Mouse (Mus musculus): ENCODE results near the gene Clhc1. TPM values are rescaled to one million over a fixed set of nuclear protein-coding genes. Genes with fewer than 3 reads are reported as not detected.
"Not testable (repeated sequence)": the region's sequence is repeated elsewhere in the genome, so short reads cannot be mapped to it uniquely, and the experiment has no call there.

Clhc1 gene
- 1.3 TPM in 1 of 2 replicates, not detected in the other for total RNA-seq (2017)

DNA sequence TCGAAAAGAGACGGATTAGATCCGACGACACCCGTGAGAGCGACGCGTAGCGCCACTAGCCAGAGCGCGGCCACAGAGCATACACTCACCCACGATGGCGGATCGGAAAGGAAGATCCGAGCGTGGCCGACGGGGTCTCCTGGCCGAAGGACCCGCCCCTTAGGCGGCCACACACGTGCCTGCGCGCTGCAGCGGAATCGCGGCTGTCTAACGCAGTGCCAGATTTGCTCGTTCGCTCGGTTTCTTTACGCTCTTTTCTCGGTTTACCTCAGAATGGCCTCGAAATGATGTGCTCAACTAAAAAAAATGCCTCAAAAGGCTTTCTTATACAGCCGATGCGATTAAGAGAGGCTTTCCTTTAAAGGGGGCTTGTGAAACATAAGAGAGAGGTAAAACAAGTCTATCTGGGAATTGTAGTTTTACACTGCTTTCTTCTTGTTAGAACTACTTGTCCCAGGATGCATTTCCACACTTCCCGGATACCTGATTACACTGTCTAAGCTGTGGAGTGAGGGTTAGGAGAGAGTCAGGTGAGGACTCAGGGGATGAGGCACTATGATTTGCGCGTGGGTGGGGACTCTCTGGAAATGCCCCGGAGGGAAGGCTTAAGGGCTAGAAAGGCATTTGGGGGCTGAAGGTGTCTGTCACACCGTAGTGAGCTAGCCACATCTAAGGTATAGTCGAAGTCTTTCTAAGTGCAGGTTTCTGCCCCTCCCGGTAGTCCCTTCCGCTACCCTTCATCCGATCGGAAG lies at the start of gene Clhc1, which contains the start of gene Rps27a:
TSS of gene Clhc1 (plus strand) at position 199 of the 752 bp plus-strand sequence.
TSS of gene Rps27a (minus strand) at position 358 of the 752 bp plus-strand sequence.
- ATAC-seq (ENCODE audit: extremely low read depth, insufficient number of reproducible peaks, low FRiP score, poor library complexity, severe bottlenecking): peak; percentile 96

DNA sequence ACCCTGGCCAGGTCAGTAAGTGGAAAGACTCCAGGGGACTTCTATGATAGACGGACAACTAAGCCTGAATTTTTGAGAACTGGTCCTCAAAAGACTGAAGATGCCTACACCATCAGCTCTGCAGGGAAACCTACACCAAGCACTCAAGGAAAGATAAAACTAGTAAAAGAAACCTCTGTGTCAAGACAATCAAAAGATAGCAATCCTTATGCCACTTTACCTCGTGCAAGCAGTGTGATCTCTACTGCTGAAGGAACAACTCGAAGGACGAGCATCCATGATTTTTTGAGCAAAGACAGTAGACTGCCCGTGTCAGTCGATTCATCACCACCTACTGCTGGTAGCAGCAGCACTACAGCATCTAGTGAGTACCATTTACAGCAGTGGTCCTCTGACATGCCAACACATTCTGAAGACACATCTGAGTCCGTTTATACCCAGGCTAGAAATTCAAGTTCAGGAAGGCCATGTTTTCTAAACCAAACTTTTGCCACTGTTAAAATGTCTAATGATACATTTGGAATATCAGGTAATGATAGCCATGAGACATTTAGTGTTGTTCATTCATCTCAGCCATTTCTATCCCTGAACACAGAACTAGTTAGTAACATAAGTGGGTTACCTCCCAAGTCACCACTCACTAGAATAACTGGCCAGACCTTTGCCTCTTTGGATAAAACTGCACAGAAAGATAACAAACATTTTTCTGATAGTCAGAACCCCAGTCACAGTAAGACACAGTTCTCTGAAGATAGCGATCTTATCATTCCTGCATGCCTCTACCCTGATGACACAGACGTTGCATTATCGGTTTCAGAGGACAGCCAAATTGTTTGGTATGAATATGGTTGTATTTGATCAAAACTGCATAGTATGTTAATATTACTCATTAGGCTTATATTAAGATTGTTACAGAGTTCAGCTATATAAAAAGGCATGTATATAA lies 43.5 kb upstream of the Clhc1 start:
- ATAC-seq (ENCODE audit: extremely low read depth, insufficient number of reproducible peaks, low FRiP score, poor library complexity, severe bottlenecking): no peak

DNA sequence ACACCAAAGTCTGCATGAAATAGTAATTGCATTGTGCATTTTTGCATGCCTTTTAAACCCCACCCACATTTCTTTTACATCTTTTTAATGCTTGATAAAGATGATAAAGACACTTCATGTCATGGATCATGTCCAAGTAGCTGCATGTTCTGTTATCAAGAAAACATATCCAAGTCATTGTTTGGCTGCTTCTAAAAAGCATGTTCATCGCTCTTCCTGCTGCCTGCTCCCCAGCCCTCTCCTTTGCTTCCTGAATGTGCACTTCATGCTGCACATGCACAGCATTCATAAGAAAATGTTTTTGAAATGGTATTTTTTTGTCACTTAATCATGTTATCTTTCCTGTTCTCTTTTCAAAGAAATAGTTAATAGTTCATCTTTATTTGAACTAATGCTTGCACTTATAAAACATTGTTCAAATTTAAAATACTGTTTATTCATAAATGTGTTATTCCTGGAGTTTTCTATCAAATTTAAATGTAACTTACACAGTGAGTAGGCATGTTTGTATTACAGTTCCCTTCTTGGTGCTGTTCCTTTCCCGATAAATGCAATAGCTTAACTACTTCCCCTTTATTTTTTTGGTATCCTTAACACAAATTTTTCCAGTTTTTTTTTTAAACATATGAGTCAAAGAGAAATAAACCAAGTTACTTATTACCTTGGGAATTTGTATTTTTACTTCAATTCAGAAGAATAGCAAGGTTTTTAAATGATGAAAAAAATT lies 42.7 kb upstream of the Clhc1 start:
- no peak for ATAC-seq (ENCODE audit: extremely low read depth, insufficient number of reproducible peaks, low FRiP score, poor library complexity, severe bottlenecking)

DNA sequence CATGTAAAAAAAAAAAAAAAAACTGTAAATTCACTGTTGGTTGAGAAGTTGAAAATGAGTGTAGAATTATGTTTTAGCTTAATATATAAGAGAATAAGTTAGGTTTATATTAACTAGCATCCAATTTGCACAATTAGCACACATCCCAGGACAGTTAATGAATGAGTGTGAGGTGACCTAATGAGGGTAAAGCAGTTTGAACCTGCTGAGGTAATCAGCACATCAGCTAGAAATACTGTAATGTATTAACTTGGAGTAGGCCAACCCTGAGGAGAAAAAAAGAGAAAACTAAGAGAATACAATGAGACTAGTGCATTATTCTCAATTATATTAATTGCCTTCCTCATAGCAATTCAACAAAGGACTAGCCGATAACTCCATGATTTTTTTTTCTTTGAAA lies 38.3 kb upstream of the Clhc1 start:
- no peak for ATAC-seq (ENCODE audit: extremely low read depth, insufficient number of reproducible peaks, low FRiP score, poor library complexity, severe bottlenecking)

DNA sequence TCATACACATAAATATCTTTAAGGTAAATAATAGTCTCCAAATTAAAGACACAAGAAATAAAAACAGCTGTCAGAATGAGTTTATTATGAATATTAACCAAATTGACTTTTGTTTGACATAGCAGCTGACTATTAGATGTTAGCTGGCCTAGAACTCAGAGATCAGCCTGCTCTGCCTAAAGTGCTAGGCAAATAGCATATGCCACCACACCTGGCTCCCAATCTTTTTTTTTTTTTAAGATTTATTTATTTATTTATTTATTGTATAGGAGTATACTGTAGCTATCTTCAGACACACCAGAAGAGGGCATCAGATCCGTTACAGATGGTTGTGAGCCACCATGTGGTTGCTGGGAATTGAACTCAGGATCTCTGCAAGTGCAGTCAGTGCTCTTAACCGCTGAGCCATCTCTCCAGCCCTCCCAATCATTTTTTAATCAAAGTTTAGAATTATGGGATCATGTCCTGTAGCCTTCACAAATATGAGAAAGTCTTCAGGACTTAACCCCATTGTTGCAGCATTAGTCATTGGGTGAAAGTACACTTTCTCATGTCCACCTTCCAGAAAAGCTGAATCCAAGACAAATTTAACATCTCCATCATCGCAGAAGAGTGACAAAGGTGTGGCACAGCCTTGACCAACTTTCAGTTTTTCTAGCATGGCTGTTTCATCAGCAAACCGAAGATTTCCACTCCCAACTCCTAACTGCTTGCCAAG lies 34.8 kb upstream of the Clhc1 start:
- ATAC-seq (ENCODE audit: extremely low read depth, insufficient number of reproducible peaks, low FRiP score, poor library complexity, severe bottlenecking): no peak

DNA sequence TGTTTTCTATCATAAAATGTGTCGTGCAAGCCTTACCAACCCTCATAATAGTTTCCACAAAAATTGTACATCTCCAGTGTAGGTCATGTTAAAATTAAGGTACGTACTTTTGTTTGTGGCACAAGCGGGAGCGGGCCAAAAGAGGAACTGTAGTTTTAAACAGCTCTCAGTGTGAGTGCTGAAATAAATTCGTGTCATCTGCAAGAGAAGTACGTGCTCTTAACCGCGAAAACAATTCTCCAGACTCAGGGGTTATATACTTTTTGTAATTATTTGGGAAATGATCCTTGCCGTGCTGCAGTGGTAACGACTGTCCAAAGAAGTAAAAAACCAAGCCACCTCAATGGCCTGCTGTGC lies 33.4 kb upstream of the Clhc1 start:
- ATAC-seq (ENCODE audit: extremely low read depth, insufficient number of reproducible peaks, low FRiP score, poor library complexity, severe bottlenecking): 0 out of 2 replicates have a peak, but pooled peaks have one; percentile 27

DNA sequence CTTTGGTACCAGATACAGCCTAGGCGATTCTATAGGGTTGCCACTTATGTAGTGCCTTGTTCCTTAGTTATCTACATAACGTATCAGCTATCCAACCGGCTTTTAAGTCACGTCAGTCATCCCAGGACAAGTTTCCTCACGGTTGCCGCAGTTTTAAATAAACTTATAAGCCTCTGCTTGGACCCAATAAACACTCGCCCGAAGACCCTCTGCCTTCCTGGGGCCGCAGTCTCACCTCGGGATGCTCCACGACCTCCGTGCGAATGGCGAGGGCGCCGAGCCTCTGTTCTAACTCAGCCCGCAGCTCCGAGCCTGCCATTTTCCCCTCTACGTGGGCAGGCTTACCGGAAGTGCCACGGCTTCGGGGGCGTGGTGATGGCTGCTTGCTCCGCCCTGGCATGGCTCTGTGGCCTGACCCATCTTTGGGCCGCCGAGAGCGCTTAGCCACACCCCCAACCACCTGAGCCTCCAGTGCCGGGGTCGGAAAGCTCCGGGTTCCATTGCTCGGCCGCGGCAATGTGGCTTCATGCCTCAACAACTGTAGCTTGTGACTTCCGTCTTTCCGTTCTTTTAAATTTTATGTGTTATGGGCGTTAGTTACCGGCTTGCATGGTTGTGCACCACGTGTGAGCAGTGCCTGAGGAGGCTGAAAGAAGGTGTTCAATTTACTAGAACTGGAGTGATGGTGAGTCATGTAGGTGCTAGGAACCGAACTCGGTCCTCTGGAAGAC lies 32.9 kb upstream of the Clhc1 start, which contains the start of gene Prorsd1:
TSS of gene Prorsd1 (minus strand) at position 352 of the 731 bp plus-strand sequence.
- peak; percentile 100 for ATAC-seq (ENCODE audit: extremely low read depth, insufficient number of reproducible peaks, low FRiP score, poor library complexity, severe bottlenecking)

DNA sequence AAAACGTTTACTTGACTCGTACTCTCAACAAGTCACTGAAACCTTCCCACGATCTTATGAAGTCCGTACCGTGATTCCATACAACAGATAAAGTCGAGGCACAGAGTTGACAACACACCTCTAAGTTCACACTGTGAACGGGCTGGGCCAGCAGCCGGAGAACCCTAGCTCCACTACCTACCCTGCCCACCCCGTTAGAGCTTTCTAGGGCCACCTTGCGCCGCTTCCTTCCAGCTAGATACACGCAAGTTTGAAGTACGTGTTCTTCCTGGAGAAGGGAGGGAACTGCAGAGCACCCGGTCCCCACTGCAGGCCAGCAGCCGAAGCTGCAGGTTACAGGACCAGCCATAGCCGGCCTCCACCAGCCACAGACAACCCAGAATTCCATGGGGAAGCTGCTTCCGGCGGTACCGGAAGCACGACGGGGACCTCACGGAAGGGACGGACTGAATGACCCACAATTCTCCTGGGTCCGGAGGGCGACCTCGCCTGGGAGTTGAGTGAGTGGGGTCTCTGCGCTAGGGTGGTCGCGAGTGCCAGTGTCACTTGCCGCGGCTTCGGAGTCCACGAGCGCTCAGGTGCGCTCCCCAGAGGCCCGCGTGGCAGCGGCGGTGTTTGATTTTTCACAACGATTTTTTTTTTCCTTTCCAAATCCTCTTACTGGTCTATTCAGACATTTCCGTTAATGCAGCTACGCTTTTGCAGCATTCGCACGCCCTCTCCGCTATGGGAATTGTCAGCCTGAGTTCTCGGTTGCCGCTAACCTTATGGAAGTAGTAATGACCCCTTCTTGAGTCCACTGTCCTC lies 21.6 kb upstream of the Clhc1 start, which contains the start of gene Mtif2:
TSS of gene Mtif2 (plus strand) at position 421 of the 807 bp plus-strand sequence.
- peak; percentile 78 for ATAC-seq (ENCODE audit: extremely low read depth, insufficient number of reproducible peaks, low FRiP score, poor library complexity, severe bottlenecking)

DNA sequence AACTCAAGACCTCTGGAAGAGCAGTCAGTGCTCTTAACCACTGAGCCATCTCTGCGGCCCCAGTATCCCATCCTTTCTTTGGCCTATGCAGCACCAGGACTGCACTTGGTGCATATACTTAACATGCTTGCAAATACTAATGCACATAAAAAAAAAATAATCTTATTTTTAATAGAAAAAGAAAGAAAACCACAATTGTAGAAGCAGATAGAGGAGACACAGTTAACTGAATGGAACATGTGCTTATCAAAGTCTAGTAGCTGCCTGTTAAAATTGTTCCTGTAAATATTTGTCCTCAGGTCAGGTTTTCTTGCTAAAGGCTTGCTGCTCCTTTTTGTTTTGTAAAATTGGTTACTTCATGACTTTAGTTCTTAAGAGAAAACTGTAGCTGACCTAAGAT lies 9.5 kb upstream of the Clhc1 start:
- ATAC-seq (ENCODE audit: extremely low read depth, insufficient number of reproducible peaks, low FRiP score, poor library complexity, severe bottlenecking): no peak

DNA sequence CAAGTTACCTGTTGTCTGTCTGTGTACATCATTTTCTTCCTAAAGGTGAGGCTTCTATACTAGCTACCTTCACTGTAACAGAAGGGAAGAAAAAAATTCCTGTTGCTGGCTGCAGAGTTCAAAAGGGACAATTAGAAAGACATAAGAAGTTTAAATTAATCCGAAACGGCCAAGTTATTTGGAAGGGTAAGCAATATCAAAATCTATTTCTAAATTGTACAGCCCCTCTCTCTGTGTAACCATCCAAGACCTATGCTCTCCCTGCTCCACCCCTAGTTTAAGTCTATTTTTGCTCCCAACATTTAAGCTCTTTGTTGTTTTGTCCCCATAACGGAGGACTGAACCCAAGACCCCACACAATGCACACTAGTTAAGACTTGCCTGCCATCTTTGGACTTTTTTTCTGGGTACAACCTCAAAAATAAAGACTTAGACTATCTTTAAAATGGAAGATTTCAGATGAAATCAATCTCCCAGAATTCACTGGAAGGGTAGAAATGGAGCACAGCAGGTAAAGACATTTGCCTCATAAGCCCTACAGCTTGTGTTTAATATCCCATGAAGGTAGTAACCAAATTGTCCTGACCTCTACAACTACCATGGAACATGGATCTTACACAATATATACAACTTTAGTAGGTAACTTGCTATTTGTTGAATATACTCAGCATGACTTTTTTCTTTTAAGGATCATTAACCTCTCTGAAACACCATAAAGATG lies 3.4 kb upstream of the Clhc1 start:
- ATAC-seq (ENCODE audit: extremely low read depth, insufficient number of reproducible peaks, low FRiP score, poor library complexity, severe bottlenecking): no peak

DNA sequence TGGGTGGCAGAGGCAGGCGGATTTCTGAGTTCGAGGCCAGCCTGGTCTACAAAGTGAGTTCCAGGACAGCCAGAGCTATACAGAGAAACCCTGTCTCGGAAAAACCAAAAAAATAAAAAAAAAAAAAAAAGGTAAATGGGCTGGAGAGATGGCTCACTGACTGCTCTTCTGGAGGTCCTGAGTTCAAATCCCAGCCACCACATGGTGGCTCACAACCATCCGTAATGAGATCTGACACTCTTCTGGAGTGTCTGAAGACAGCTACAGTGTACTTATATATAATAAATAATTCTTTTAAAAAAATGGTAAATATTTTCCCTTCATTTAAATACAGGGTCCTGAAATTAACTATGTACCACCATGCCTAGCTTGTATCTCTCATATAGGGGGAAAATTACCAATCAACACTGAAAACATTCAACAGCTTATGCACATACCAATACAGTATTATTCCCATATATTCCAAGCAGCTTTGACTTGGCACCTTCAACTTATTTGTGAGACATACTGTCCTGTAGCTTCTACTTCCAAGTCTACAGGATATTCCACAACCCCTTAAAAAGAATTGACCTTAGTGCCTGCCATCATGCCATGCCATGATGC lies 2.5 kb upstream of the Clhc1 start:
- not testable (repeated sequence) for ATAC-seq (ENCODE audit: extremely low read depth, insufficient number of reproducible peaks, low FRiP score, poor library complexity, severe bottlenecking)

DNA sequence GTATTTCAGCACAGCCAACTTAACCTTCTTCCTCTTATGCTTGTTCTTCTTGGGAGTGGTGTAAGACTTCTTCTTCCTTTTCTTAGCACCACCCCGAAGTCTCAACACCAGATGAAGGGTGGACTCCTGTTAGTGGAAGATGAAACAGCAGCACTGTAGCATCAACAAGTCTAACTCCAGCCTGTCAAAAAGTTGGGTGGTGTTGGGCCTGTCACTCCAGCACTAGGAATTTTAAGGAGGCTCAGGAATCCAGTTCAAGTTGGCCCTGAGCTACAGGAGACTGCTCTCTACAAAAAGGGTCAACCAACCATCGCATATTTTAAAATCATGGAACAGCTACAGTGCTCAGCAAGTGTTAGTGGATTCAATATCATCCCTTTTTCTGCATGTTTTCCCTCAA lies 1.5 kb upstream of the Clhc1 start:
- ATAC-seq (ENCODE audit: extremely low read depth, insufficient number of reproducible peaks, low FRiP score, poor library complexity, severe bottlenecking): not testable (repeated sequence)

DNA sequence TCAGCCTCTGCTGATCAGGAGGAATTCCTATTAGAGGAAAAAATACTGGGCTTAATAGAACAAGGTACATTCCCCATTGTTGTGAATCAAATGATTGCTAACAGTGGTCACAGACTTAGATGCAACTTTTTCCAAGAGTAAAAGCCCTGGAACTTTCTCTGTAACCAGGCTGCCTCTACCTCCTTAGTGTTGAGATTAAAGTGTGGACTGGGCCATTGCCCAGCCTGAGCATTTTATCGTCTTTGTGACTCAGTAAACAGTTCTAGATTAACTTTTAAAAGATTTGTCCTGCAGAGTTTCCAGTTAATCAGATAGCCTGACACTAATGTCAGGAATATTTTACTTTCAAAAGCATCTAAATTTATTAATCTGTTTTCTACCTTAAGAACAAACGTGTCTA lies 988 bp upstream of the Clhc1 start:
- no peak for ATAC-seq (ENCODE audit: extremely low read depth, insufficient number of reproducible peaks, low FRiP score, poor library complexity, severe bottlenecking)

DNA sequence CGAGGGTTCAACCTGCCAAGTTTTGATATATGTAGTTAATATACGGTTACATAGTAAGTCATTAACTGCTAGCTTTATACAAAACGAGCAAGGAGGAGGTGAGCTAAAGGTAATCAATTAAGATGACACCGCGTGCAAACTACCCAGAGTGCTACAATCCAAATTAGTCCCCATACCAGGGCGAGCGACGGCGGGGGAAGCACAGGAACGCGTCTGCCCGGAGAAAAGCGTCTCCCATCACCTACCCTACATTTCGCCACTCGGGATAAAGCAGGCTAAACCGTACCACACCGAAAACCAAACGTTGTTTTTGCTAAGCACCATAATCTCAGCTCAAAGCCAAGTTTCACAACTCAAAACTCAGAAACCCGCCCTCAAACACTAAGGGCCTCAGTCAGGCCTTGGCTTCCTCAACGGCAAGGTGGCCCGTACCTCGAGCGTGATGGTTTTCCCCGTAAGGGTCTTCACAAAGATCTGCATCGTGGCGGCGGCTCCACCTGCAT lies 450 bp upstream of the Clhc1 start:
- no peak; the same call in 1 of the 2 replicates for ATAC-seq (ENCODE audit: extremely low read depth, insufficient number of reproducible peaks, low FRiP score, poor library complexity, severe bottlenecking)

DNA sequence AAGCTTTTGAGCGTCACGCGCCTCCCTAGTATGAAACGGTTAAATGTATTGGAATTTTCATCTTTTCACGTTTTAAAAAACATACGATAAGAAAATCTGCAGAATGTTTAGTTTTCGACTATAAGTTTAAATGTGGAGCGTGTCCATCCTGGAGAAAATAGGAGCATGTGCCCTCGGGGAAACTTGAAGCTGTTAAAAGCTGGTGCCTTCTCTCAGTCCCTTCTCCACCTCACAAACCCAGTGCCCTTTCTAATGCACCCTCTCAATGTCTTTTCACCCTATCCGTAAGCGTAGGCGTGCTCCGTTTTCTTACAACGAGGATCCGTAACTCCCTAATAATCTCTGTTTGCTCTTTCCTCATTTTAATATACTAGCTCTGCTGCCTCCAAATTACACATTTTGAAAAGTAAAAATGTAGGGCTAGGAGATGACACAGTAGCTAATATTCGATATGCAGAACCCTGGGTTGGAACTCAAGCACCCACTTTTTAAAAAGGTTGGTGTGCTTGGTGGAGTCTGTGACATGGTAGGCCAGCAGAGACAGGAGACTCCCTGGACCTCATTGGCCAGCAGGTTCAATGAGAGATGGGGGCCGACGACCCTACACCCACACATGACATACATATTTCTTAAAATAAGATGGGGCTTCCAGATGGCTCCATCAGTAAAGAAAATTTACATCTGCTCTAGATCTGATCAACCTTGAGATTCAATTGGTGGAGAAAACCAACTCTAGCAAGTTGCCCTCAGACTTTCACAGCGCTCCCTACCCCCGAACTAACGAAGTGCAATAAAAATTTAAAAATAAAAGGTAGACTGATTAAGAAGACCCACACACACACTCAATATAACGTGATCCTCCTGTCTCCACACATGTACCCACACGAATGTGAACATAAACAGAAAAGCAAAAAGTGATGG lies 1.0 kb downstream of the Clhc1 start:
- no peak for ATAC-seq (ENCODE audit: extremely low read depth, insufficient number of reproducible peaks, low FRiP score, poor library complexity, severe bottlenecking)
